14 mouse cellular contexts compared by ENCODE assay signal in genomic region chr5:111681362-111682028, GRCm38 (mm10). TPM values are rescaled to one million over a fixed set of nuclear protein-coding genes. Genes with fewer than 3 reads are reported as not detected.
DNase-seq lines count a peak whose midpoint lies in the region; ATAC-seq and TF ChIP-seq lines count a peak whose summit lies in the region.
"Had no signal": no experiment of that assay in that cellular context is flagged by ENCODE, and none has a peak within 500 bp of the region (broad histone marks: within the 10 kb centered on the region; RNA-seq: fewer than 3 reads in every experiment).

No protein-coding gene starts in this region.

- H3K9ac ChIP-seq in embryonic facial prominence, embryonic 13.5 days, result 0 out of 2 replicates have a peak overlapping the region, but pooled peaks have one; percentile 16
- no peak overlapping the region for H3K9ac ChIP-seq in hindbrain, embryonic 15.5 days
- peak overlapping the region; percentile 19; the same call in 1 of the 2 replicates for H3K9ac ChIP-seq in neural tube, embryonic 12.5 days
- H3K9ac ChIP-seq: kidney, embryonic 15.5 days; lung, embryonic 14.5 days had no signal

- ATAC-seq in embryonic facial prominence, embryonic 13.5 days (ENCODE audit: insufficient number of reproducible peaks, insufficient read depth, low FRiP score, low TSS enrichment, low read depth), result no peak
- 0 out of 2 replicates have a peak, but pooled peaks have one; percentile 47 for ATAC-seq in hindbrain, embryonic 15.5 days (ENCODE audit: low FRiP score, low read depth)
- peak; percentile 55 for ATAC-seq in neural tube, embryonic 12.5 days (ENCODE audit: low FRiP score, low read depth)
- ATAC-seq in erythroid progenitor cell, adult 5-6 weeks (replicated peaks; ENCODE audit: low FRiP score, poor library complexity, severe bottlenecking), result no peak

- H3K4me3 ChIP-seq in left cerebral cortex, adult 2 months, result no peak overlapping the region
- H3K4me3 ChIP-seq in embryonic facial prominence, embryonic 13.5 days, result no peak overlapping the region
- no peak overlapping the region for H3K4me3 ChIP-seq in hindbrain, embryonic 15.5 days
- no peak overlapping the region for H3K4me3 ChIP-seq in neural tube, embryonic 12.5 days
- no peak overlapping the region for H3K4me3 ChIP-seq in lung, adult 2 months (replicated peaks; ENCODE audit: extremely low read depth, low read depth, low read length)
- H3K4me3 ChIP-seq: kidney, embryonic 15.5 days had no signal

- no peak overlapping the region for H3K4me2 ChIP-seq in embryonic facial prominence, embryonic 13.5 days
- no peak overlapping the region for H3K4me2 ChIP-seq in hindbrain, embryonic 15.5 days
- H3K4me2 ChIP-seq in neural tube, embryonic 12.5 days (replicated peaks), result no peak overlapping the region
- H3K4me2 ChIP-seq: kidney, embryonic 15.5 days; lung, embryonic 14.5 days had no signal

- H3K9me3 ChIP-seq in embryonic facial prominence, embryonic 13.5 days, result no peaks in the 10 kb centered on the region
- no peaks in the 10 kb centered on the region for H3K9me3 ChIP-seq in hindbrain, embryonic 15.5 days
- H3K9me3 ChIP-seq in neural tube, embryonic 12.5 days, result no peaks in the 10 kb centered on the region
- H3K9me3 ChIP-seq: kidney, embryonic 15.5 days had no signal

- peak in 1 of 2 experiments; percentile 39 for DNase-seq in left cerebral cortex, adult 2 months (ENCODE audit: extremely low spot score in 1 of 2, low spot score in 2 of 2)
- DNase-seq in left cerebral cortex, adult 11 months (ENCODE audit: low spot score), result no peak
- DNase-seq in embryo, embryonic 11 days, result no peak
- no peak for DNase-seq in lung, adult 2 months
- DNase-seq: cerebellum, postnatal 25 days; lung, embryonic 14.5 days had no signal

- no peaks in the 10 kb centered on the region for H3K36me3 ChIP-seq in embryonic facial prominence, embryonic 13.5 days
- no peaks in the 10 kb centered on the region for H3K36me3 ChIP-seq in hindbrain, embryonic 15.5 days
- H3K36me3 ChIP-seq in neural tube, embryonic 12.5 days, result no peaks in the 10 kb centered on the region
- H3K36me3 ChIP-seq: kidney, embryonic 15.5 days had no signal

- 50% methylated on average over 7 of the region's 7 CpGs for WGBS in embryonic facial prominence, embryonic 13.5 days
- 31% methylated on average over 7 of the region's 7 CpGs for WGBS in hindbrain, embryonic 15.5 days
- 39% methylated on average over 7 of the region's 7 CpGs for WGBS in neural tube, embryonic 12.5 days
- WGBS in lung, adult 2 months, result 60% methylated on average over 7 of the region's 7 CpGs

- no peak for TF ChIP-seq CTCF in left cerebral cortex, adult 2 months (IDR thresholded peaks at IDR 0.05)
- TF ChIP-seq CTCF in lung, adult 2 months (IDR thresholded peaks at IDR 0.05; ENCODE audit: insufficient read depth, low read length), result no peak

- no peaks in the 10 kb centered on the region for H3K27me3 ChIP-seq in embryonic facial prominence, embryonic 13.5 days
- H3K27me3 ChIP-seq in hindbrain, embryonic 15.5 days, result no peaks in the 10 kb centered on the region
- H3K27me3 ChIP-seq in neural tube, embryonic 12.5 days (replicated peaks), result 0 out of 2 replicates have a peak, but pooled peaks cover 7% of the 10 kb centered on the region

- H3K4me1 ChIP-seq in embryonic facial prominence, embryonic 13.5 days, result peaks cover 62% of the 10 kb centered on the region
- H3K4me1 ChIP-seq in hindbrain, embryonic 15.5 days (replicated peaks), result peaks cover 35% of the 10 kb centered on the region
- peaks cover 41% of the 10 kb centered on the region for H3K4me1 ChIP-seq in neural tube, embryonic 12.5 days
- no peaks in the 10 kb centered on the region for H3K4me1 ChIP-seq in lung, adult 2 months (ENCODE audit: control insufficient read depth, insufficient read depth, low read length)

- peak overlapping the region; percentile 59 for H3K27ac ChIP-seq in left cerebral cortex, adult 2 months
- peak overlapping the region; percentile 62; the same call in 1 of the 2 replicates for H3K27ac ChIP-seq in embryonic facial prominence, embryonic 13.5 days
- peak overlapping the region; percentile 58 for H3K27ac ChIP-seq in hindbrain, embryonic 15.5 days (replicated peaks)
- H3K27ac ChIP-seq in neural tube, embryonic 12.5 days, result peak overlapping the region; percentile 28; the same call in 1 of the 2 replicates
- H3K27ac ChIP-seq: kidney, embryonic 15.5 days had no signal

- intact Hi-C loops in left cerebral cortex, adult 2 months (cut with DNase I), result loop anchor here (1.0 kb wide), 1 partner anchor 267 kb away; no protein-coding TSS in a partner anchor

- TF ChIP-seq POLR2A in lung, adult 2 months (IDR thresholded peaks at IDR 0.05; ENCODE audit: borderline replicate concordance, extremely low read depth, low read depth, low read length), result no peak

RNA-seq across cellular contexts. Expression of gene Gm26897, which starts 52.2 kb away (rescaled TPM):
- not detected for total RNA-seq in left cerebral cortex, adult 2 months (2021)
- not detected in 2 replicates for polyA plus RNA-seq in embryonic facial prominence, embryonic 13.5 days (2015; fragmentation: Nextera tagmentation; extraction: Ambion mirVana)
- polyA plus RNA-seq in hindbrain, embryonic 15.5 days (2015; fragmentation: Nextera tagmentation; extraction: Ambion mirVana), result not detected in 2 replicates
- polyA plus RNA-seq in neural tube, embryonic 12.5 days (2016; fragmentation: Nextera tagmentation; extraction: Ambion mirVana), result not detected in 2 replicates
- not detected in 2 replicates for polyA plus RNA-seq in lung, adult 2 months (2012; rRNA removed)
- total RNA-seq in erythroid progenitor cell, adult 5-6 weeks (2015; ENCODE audit: low replicate concordance), result not detected in 2 replicates
- total RNA-seq in erythroid progenitor cell, adult 5-6 weeks (2017; ENCODE audit: low replicate concordance), result not detected in 2 replicates
- total RNA-seq: megakaryocyte-erythroid progenitor cell, adult 5-6 weeks had no signal
- polyA plus RNA-seq: heart, postnatal 0 days; kidney, embryonic 15.5 days; lung, embryonic 14.5 days; stomach, embryonic 16.5 days had no signal

Comparison
In these comparisons a context has a peak if more than half of its experiments do, and no peak if none do; other contexts are left out.
1. ATAC-seq: peak in hindbrain, embryonic 15.5 days (single experiment) and neural tube, embryonic 12.5 days (single experiment); none in embryonic facial prominence, embryonic 13.5 days (single experiment) and erythroid progenitor cell, adult 5-6 weeks (single experiment).
2. Peak in every context shown above with its lines, with median percentiles within 50 percentile points of each other: H3K27ac ChIP-seq.